Mouse (Mus musculus): ENCODE results near the gene Sigmar1.
"Not testable (repeated sequence)": the region's sequence is repeated elsewhere in the genome, so short reads cannot be mapped to it uniquely, and the experiment has no call there.

DNA sequence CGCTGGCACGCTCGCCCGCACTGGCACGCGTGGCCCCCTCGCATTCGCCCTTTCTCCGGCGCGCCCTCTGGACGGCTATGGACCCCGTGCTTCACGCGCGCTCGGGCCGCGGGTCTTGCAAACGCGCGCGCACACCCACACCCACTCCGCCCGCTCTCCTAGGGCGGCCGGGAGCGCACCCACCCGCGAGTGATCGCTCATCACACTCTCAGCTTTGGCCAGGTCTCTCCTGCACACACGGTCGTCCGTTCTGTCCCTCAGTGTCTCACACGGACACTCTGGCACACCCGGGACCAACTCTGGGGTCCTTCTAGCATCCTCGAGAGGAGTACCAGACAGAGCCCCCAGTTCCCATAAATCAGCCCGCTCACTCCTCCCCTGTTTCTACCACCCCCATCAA, 60.2 kb downstream of the Sigmar1 start:
- not testable (repeated sequence) for TF ChIP-seq EP300 (IDR thresholded peaks at IDR 0.05; ENCODE audit: insufficient read depth, low read depth, low read length); CTCF (IDR thresholded peaks at IDR 0.05)
